Mouse (Mus musculus): ENCODE results near the gene Cklf. TPM values are rescaled to one million over a fixed set of nuclear protein-coding genes. Genes with fewer than 3 reads are reported as not detected.

Gene Cklf
- 80.8 TPM for polyA plus RNA-seq (2014; fragmentation: Illumina TruSeq; extraction: RNeasy Lipid Tissue Mini Kit (QIAGEN cat#74804); ENCODE audit: low read depth, low replicate concordance)

GRCm38 (mm10) chr8:104250439-104251367 is at the start of gene Cklf:
Gene Cklf, plus strand, starts transcription at chr8:104250861.

GRCm38 (mm10) chr8:104248276-104248675 is 2.4 kb upstream of the Cklf start, which contains the start of gene Tk2:
Gene Tk2, minus strand, starts transcription at chr8:104248558.

GRCm38 (mm10) chr8:104293081-104293480 is 42.4 kb downstream of the Cklf start, which contains the start of gene Cmtm2a:
Gene Cmtm2a, minus strand, starts transcription at chr8:104293181.

GRCm38 (mm10) chr8:104309441-104310155 is 58.9 kb downstream of the Cklf start, which contains the start of the genes Gm45711 and Cmtm1:
Gene Gm45711, minus strand, starts transcription at chr8:104310081.
Gene Cmtm1, minus strand, starts transcription at chr8:104310145.

Other genes with a start within 250 kb of the Cklf start
- 20.8 TPM for gene Cdh5, start 149.2 kb upstream of the Cklf start, polyA plus RNA-seq (2014; fragmentation: Illumina TruSeq; extraction: RNeasy Lipid Tissue Mini Kit (QIAGEN cat#74804); ENCODE audit: low read depth, low replicate concordance)
- gene Bean1, start 80.4 kb upstream of the Cklf start, polyA plus RNA-seq (2014; fragmentation: Illumina TruSeq; extraction: RNeasy Lipid Tissue Mini Kit (QIAGEN cat#74804); ENCODE audit: low read depth, low replicate concordance) = 2.3 TPM
- gene Tk2, start 2.3 kb upstream of the Cklf start, polyA plus RNA-seq (2014; fragmentation: Illumina TruSeq; extraction: RNeasy Lipid Tissue Mini Kit (QIAGEN cat#74804); ENCODE audit: low read depth, low replicate concordance) = 45.3 TPM
- gene Cmtm2a, start 42.3 kb downstream of the Cklf start, polyA plus RNA-seq (2014; fragmentation: Illumina TruSeq; extraction: RNeasy Lipid Tissue Mini Kit (QIAGEN cat#74804); ENCODE audit: low read depth, low replicate concordance) = 2.9 TPM
- gene Gm45711, start 59.2 kb downstream of the Cklf start, polyA plus RNA-seq (2014; fragmentation: Illumina TruSeq; extraction: RNeasy Lipid Tissue Mini Kit (QIAGEN cat#74804); ENCODE audit: low read depth, low replicate concordance) = not detected
- not detected for gene Cmtm1, start 59.3 kb downstream of the Cklf start, polyA plus RNA-seq (2014; fragmentation: Illumina TruSeq; extraction: RNeasy Lipid Tissue Mini Kit (QIAGEN cat#74804); ENCODE audit: low read depth, low replicate concordance)
- not detected for gene Gm11020, start 70.7 kb downstream of the Cklf start, polyA plus RNA-seq (2014; fragmentation: Illumina TruSeq; extraction: RNeasy Lipid Tissue Mini Kit (QIAGEN cat#74804); ENCODE audit: low read depth, low replicate concordance)
- gene Cmtm2b, start 71.4 kb downstream of the Cklf start, polyA plus RNA-seq (2014; fragmentation: Illumina TruSeq; extraction: RNeasy Lipid Tissue Mini Kit (QIAGEN cat#74804); ENCODE audit: low read depth, low replicate concordance) = not detected
- gene Cmtm3, start 88.5 kb downstream of the Cklf start, polyA plus RNA-seq (2014; fragmentation: Illumina TruSeq; extraction: RNeasy Lipid Tissue Mini Kit (QIAGEN cat#74804); ENCODE audit: low read depth, low replicate concordance) = 29.0 TPM
- 65.8 TPM for gene Cmtm4, start 144.9 kb downstream of the Cklf start, polyA plus RNA-seq (2014; fragmentation: Illumina TruSeq; extraction: RNeasy Lipid Tissue Mini Kit (QIAGEN cat#74804); ENCODE audit: low read depth, low replicate concordance)
- gene Dync1li2, start 192.2 kb downstream of the Cklf start, polyA plus RNA-seq (2014; fragmentation: Illumina TruSeq; extraction: RNeasy Lipid Tissue Mini Kit (QIAGEN cat#74804); ENCODE audit: low read depth, low replicate concordance) = 123 TPM

Measured in adrenal gland, adult 10 weeks (tissue).